Mouse (Mus musculus): ENCODE measurements around the gene Hsph1. TPM values are rescaled to one million over a fixed set of nuclear protein-coding genes. Genes with fewer than 3 reads are reported as not detected.

The Hsph1 gene
- total and polyA plus RNA-seq, 3 experiments = 57.5 to 156 (median 80.9) TPM

DNA sequence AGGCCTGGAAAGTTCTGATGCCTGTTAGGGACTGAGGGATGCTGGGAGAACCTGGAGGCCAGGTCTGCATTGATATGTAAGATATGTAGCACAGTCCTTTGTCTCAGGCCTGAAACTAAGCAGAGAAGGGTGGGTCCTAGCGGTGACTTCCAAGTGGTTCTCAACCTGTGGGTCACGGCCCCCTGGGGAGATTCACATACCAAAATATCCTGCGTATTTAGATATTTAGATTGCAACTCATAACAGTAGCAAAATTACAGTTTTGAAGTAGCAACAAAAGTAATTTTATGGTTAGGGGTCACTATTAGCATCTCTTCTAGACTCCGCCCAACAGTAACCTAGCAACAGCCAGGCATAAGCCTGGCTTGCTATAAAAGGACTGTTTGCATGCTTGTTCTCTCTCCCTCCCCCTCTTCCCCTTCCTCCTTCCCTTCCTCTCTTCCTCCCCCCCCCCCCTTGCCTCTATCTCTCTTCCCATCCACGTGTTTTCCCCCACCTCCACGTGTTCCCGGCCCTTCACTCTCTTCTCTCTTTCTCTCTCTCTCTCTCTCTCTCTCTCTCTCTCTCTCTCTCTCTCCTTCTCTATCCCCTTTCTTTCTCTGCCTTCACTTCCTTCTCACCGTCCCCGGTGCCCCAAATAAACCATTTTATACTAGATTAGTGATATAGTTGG lies 22.7 kb upstream of the Hsph1 start:
- no peak for TF ChIP-seq MEF2A (IDR thresholded peaks at IDR 0.05; ENCODE audit: borderline replicate concordance, low read depth, low read length)
- TF ChIP-seq ZC3H11A (IDR thresholded peaks at IDR 0.05; ENCODE audit: low read depth, low read length) = no peak
- TF ChIP-seq JUND (conservative IDR thresholded peaks at IDR 0.05; ENCODE audit: low read depth, low read length) = no peak
- TF ChIP-seq BHLHE40 (IDR thresholded peaks at IDR 0.05; ENCODE audit: low read depth, low read length) = no peak
- TF ChIP-seq KAT2A (IDR thresholded peaks at IDR 0.05; ENCODE audit: insufficient replicate concordance, low read length) = no peak
- TF ChIP-seq E2F4 (IDR thresholded peaks at IDR 0.05; ENCODE audit: insufficient replicate concordance, low read depth, low read length) = no peak
- TF ChIP-seq UBTF (IDR thresholded peaks at IDR 0.05; ENCODE audit: low read depth, low read length) = no peak
- no peak for TF ChIP-seq POLR2AphosphoS2 (IDR thresholded peaks at IDR 0.05; ENCODE audit: low read depth, low read length)

DNA sequence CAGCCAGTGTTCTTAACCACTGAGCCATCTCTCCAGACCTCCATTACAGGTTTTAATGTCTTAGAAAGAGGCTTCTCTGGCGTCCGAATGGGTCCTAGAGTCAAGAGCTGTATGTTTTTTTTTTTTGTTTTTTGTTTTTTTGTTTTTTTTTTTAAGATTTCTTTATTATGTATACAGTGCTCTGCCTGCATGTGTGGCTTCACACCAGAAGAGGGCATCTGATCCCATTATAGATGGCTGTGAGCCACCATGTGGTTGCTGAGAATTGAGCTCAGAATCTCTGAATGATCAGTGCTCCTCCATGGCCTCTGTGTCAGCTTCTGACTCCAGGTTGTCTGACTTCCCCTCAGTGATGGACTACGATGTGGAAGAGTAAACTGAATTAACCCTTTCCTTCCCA lies 21.8 kb upstream of the Hsph1 start:
- no peaks in the 10 kb centered on the region for H3K4me1 ChIP-seq (ENCODE audit: control insufficient read depth in 1 of 2, insufficient read depth in 2 of 2)
- no peaks in the 10 kb centered on the region for H3K27me3 ChIP-seq (replicated peaks)
- no peaks in the 10 kb centered on the region for H3K36me3 ChIP-seq (replicated peaks in 1 of 2; ENCODE audit: control insufficient read depth in 1 of 2, insufficient read depth in 1 of 2, low read length in 1 of 2)
- no peak overlapping the region for H3K9ac ChIP-seq (ENCODE audit: insufficient read depth, low read depth)
- no peaks in the 10 kb centered on the region for H3K79me2 ChIP-seq (replicated peaks; ENCODE audit: control insufficient read depth, extremely low read depth, insufficient read depth, poor library complexity, severe bottlenecking)
- in situ Hi-C loops (cut with MboI; ENCODE audit: low pct_ligation_motif_present, low pct_unique_long_range_greater_than_20kb, low sequenced_read_pairs) (no loop called here), dilution Hi-C loops (cut with MboI; ENCODE audit: extremely low pct_ligation_motif_present, extremely low pct_unique_long_range_greater_than_20kb, low sequenced_read_pairs) (no loop called here)
- TF ChIP-seq USF2 (conservative IDR thresholded peaks at IDR 0.05; ENCODE audit: low read depth, low read length) = no peak
- TF ChIP-seq CTCF (conservative IDR thresholded peaks at IDR 0.05 in 1 of 2, IDR thresholded peaks at IDR 0.05 in 1 of 2; ENCODE audit: low read depth in 2 of 2, low read length in 2 of 2) = 0 out of 4 replicates have a peak, but pooled peaks of 1 of the 2 experiments have one; percentile 15
- TF ChIP-seq MEF2A (IDR thresholded peaks at IDR 0.05; ENCODE audit: borderline replicate concordance, low read depth, low read length) = no peak
- no peak overlapping the region for H3K4me3 ChIP-seq (replicated peaks in 1 of 3; ENCODE audit: low read depth in 2 of 3, low read length in 2 of 3, poor library complexity in 1 of 3)
- H3K27ac ChIP-seq (ENCODE audit: insufficient read depth, low read depth) = no peak overlapping the region
- H3K9me3 ChIP-seq (replicated peaks; ENCODE audit: low read length) = peaks cover 9% of the 10 kb centered on the region
- H3K4me2 ChIP-seq (ENCODE audit: insufficient read depth, low read depth, poor library complexity, severe bottlenecking) = no peak overlapping the region
- no peak for DNase-seq (ENCODE audit: extremely low read depth)

More for the DNA sequence above, 22.7 kb upstream of the Hsph1 start:
- in situ Hi-C loops (cut with MboI; ENCODE audit: low pct_ligation_motif_present, low pct_unique_long_range_greater_than_20kb, low sequenced_read_pairs) = no loop called here
- Histone ChIP-seq H3K4me2 (ENCODE audit: insufficient read depth, low read depth, poor library complexity, severe bottlenecking) (no peak overlapping the region), H3K9me3 (replicated peaks; ENCODE audit: low read length) (peaks cover 7% of the 10 kb centered on the region), H3K27me3 (replicated peaks) (no peaks in the 10 kb centered on the region), H3K79me2 (replicated peaks; ENCODE audit: control insufficient read depth, extremely low read depth, insufficient read depth, poor library complexity, severe bottlenecking) (no peaks in the 10 kb centered on the region), H3K4me3 (replicated peaks in 1 of 3; ENCODE audit: low read depth in 2 of 3, low read length in 2 of 3, poor library complexity in 1 of 3) (no peak overlapping the region), H3K4me1 (ENCODE audit: control insufficient read depth in 1 of 2, insufficient read depth in 2 of 2) (no peaks in the 10 kb centered on the region), H3K36me3 (replicated peaks in 1 of 2; ENCODE audit: control insufficient read depth in 1 of 2, insufficient read depth in 1 of 2, low read length in 1 of 2) (no peaks in the 10 kb centered on the region), H3K9ac (ENCODE audit: insufficient read depth, low read depth) (no peak overlapping the region), H3K27ac (ENCODE audit: insufficient read depth, low read depth) (no peak overlapping the region)
- no peak for DNase-seq (ENCODE audit: extremely low read depth)
- dilution Hi-C loops (cut with MboI; ENCODE audit: extremely low pct_ligation_motif_present, extremely low pct_unique_long_range_greater_than_20kb, low sequenced_read_pairs) = no loop called here

DNA sequence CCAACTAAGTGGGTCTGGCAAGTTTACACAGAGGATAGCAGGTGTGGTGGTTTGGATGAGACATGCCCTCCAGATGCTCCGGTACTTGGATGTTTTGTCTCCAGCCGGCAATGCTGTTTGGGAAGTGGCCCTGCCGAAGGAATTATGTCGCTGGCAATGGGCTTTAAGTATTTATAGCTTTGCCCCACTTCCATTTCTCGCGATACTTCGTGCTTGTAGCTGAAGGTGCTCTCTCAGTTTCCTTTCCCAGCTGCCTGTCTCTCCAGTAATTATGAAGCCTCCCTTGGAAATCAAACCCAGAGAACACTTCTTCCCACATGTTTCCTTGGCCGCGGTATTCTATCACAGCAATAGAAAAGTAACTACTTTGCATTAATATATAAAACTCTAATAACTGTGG lies 19.5 kb upstream of the Hsph1 start:
- Histone ChIP-seq H3K9ac (ENCODE audit: insufficient read depth, low read depth) (no peak overlapping the region), H3K79me2 (replicated peaks; ENCODE audit: control insufficient read depth, extremely low read depth, insufficient read depth, poor library complexity, severe bottlenecking) (no peaks in the 10 kb centered on the region), H3K36me3 (replicated peaks in 1 of 2; ENCODE audit: control insufficient read depth in 1 of 2, insufficient read depth in 1 of 2, low read length in 1 of 2) (no peaks in the 10 kb centered on the region), H3K4me2 (ENCODE audit: insufficient read depth, low read depth, poor library complexity, severe bottlenecking) (no peak overlapping the region), H3K9me3 (replicated peaks; ENCODE audit: low read length) (peaks cover 7% of the 10 kb centered on the region), H3K4me3 (replicated peaks in 1 of 3; ENCODE audit: low read depth in 2 of 3, low read length in 2 of 3, poor library complexity in 1 of 3) (no peak overlapping the region), H3K27ac (ENCODE audit: insufficient read depth, low read depth) (no peak overlapping the region), H3K27me3 (replicated peaks) (no peaks in the 10 kb centered on the region), H3K4me1 (ENCODE audit: control insufficient read depth in 1 of 2, insufficient read depth in 2 of 2) (no peaks in the 10 kb centered on the region)
- in situ Hi-C loops (cut with MboI; ENCODE audit: low pct_ligation_motif_present, low pct_unique_long_range_greater_than_20kb, low sequenced_read_pairs) = no loop called here
- dilution Hi-C loops (cut with MboI; ENCODE audit: extremely low pct_ligation_motif_present, extremely low pct_unique_long_range_greater_than_20kb, low sequenced_read_pairs) = no loop called here
- TF ChIP-seq ZC3H11A (IDR thresholded peaks at IDR 0.05; ENCODE audit: low read depth, low read length) = no peak
- TF ChIP-seq RCOR1 (conservative IDR thresholded peaks at IDR 0.05; ENCODE audit: low read depth, low read length) = no peak
- DNase-seq (ENCODE audit: extremely low read depth) = no peak

All from CH12.LX (cell line).